Mouse (Mus musculus): ENCODE measurements around the gene Susd6.

The Susd6 gene

GRCm38 (mm10) chr12:80879267-80879666, 89.0 kb downstream of the Susd6 start:
- DNase-seq, result no peak

- no peak for DNase-seq
Measured at GRCm38 (mm10) chr12:80881121-80881520, 90.8 kb downstream of the Susd6 start.

- no peak for DNase-seq
Measured at GRCm38 (mm10) chr12:80883278-80883677, 93.0 kb downstream of the Susd6 start.

- no peak for DNase-seq
Measured at GRCm38 (mm10) chr12:80883881-80884280, 93.6 kb downstream of the Susd6 start.

- peak; percentile 55 for DNase-seq
Measured at GRCm38 (mm10) chr12:80885301-80886288, 95.3 kb downstream of the Susd6 start.

- no peak for DNase-seq
Measured at GRCm38 (mm10) chr12:80887036-80887435, 96.7 kb downstream of the Susd6 start.

GRCm38 (mm10) chr12:80889331-80889730, 99.0 kb downstream of the Susd6 start:
- DNase-seq, result no peak

GRCm38 (mm10) chr12:80891074-80891473, 100.8 kb downstream of the Susd6 start:
- no peak for DNase-seq

GRCm38 (mm10) chr12:80893720-80894494, 103.6 kb downstream of the Susd6 start:
- no peak for DNase-seq

- peak; percentile 91 for DNase-seq
Measured at GRCm38 (mm10) chr12:80894973-80895570, 104.8 kb downstream of the Susd6 start.

- DNase-seq, result no peak
Measured at GRCm38 (mm10) chr12:80909631-80910030, 119.3 kb downstream of the Susd6 start.

GRCm38 (mm10) chr12:80917764-80918163, 127.5 kb downstream of the Susd6 start:
- peak; percentile 19 for DNase-seq

GRCm38 (mm10) chr12:80921301-80921700, 131.0 kb downstream of the Susd6 start:
- no peak for DNase-seq

- DNase-seq, result peak; percentile 41
Measured at GRCm38 (mm10) chr12:80922869-80923268, 132.6 kb downstream of the Susd6 start.

- no peak for DNase-seq
Measured at GRCm38 (mm10) chr12:80923602-80924001, 133.3 kb downstream of the Susd6 start.

- peak; percentile 17 for DNase-seq
Measured at GRCm38 (mm10) chr12:80924205-80924604, 133.9 kb downstream of the Susd6 start.

GRCm38 (mm10) chr12:80925919-80926318, 135.6 kb downstream of the Susd6 start:
- no peak for DNase-seq

- no peak for DNase-seq
Measured at GRCm38 (mm10) chr12:80926550-80926949, 136.2 kb downstream of the Susd6 start.

- DNase-seq, result no peak
Measured at GRCm38 (mm10) chr12:80927518-80927917, 137.2 kb downstream of the Susd6 start.

- no peak for DNase-seq
Measured at GRCm38 (mm10) chr12:80928881-80929280, 138.6 kb downstream of the Susd6 start.

- DNase-seq, result no peak
Measured at GRCm38 (mm10) chr12:80930141-80930540, 139.8 kb downstream of the Susd6 start.
